Mouse (Mus musculus) erythroblast, embryonic 14.5 days (primary cell): Measurements from ENCODE around the gene Efna1.

Source experiments
- GATA1 ChIP-seq: IDR thresholded peaks from 2 replicates; pipeline ENCODE4 v1.6.1; 2012; ENCODE audit warnings: low read length, inconsistent platforms, mixed read lengths
- TAL1 ChIP-seq: IDR thresholded peaks from 3 replicates; pipeline ENCODE4 v1.6.1; 2012; ENCODE audit warnings: low read length, inconsistent platforms, mixed read lengths

DNA sequence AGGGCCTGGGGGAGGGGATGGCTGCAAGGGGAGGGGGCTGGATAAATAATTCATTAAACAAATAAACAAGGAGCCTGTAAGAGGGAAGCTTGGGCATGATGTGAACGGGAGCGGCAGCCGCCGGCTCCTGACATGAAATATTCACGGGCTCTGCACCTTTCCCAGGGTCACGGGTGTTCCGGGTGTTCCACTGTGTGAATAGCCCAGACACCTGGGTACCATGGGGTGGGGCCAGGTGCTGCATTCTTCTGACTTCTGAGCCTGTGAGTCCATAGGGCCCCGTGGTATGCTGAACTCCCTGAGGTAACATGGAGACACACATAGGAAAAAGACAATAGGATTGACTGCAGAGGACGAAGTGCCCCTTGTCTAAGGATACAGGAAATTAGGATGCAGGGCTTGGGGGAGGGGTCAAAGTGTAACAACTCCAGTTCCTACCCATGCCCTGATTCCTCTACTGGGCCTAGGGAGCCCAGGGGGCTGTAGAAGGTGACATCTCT lies 46.5 kb upstream of the Efna1 start:
- TF ChIP-seq GATA1 (no peak), TAL1 (no peak)
